Comparison of ENCODE assay signal across 18 mouse cellular contexts in genomic region chr9:86728214-86728814, GRCm38 (mm10). TPM values are rescaled to one million over a fixed set of nuclear protein-coding genes. Genes with fewer than 3 reads are reported as not detected.
DNase-seq lines count a peak whose midpoint lies in the region; ATAC-seq and TF ChIP-seq lines count a peak whose summit lies in the region.
"Had no signal": no experiment of that assay in that cellular context is flagged by ENCODE, and none has a peak within 500 bp of the region (broad histone marks: within the 10 kb centered on the region; RNA-seq: fewer than 3 reads in every experiment).

No protein-coding gene starts in this region.

- ATAC-seq in liver, embryonic 12.5 days: no peak
- peak; percentile 86 for ATAC-seq in intestine, embryonic 16.5 days
- ATAC-seq in hindbrain, embryonic 13.5 days (ENCODE audit: low FRiP score): no peak
- ATAC-seq in cerebellum, adult (ENCODE audit: insufficient number of reproducible peaks, low FRiP score, low TSS enrichment): no peak
- ATAC-seq: forebrain, embryonic 16.5 days; midbrain, embryonic 15.5 days had no signal

- no peaks in the 10 kb centered on the region for H3K79me2 ChIP-seq in liver, adult 2 months (ENCODE audit: control insufficient read depth, insufficient read depth, low read length)

- 28% methylated on average over 10 of the region's 10 CpGs for WGBS in liver, adult 2 months
- 64% methylated on average over 10 of the region's 10 CpGs for WGBS in liver, embryonic 12.5 days (ENCODE audit: insufficient replicate concordance)
- WGBS in intestine, embryonic 16.5 days: 63% methylated on average over 10 of the region's 10 CpGs
- WGBS in hindbrain, embryonic 13.5 days: 93% methylated on average over 10 of the region's 10 CpGs
- WGBS in hindbrain, embryonic 10.5 days: 88% methylated on average over 10 of the region's 10 CpGs

- no peaks in the 10 kb centered on the region for H3K9me3 ChIP-seq in liver, embryonic 12.5 days (replicated peaks)
- H3K9me3 ChIP-seq in intestine, embryonic 16.5 days (ENCODE audit: control insufficient read depth, low read length): no peaks in the 10 kb centered on the region
- H3K9me3 ChIP-seq in hindbrain, embryonic 13.5 days: no peaks in the 10 kb centered on the region
- no peaks in the 10 kb centered on the region for H3K9me3 ChIP-seq in hindbrain, embryonic 10.5 days
- H3K9me3 ChIP-seq: embryonic facial prominence, embryonic 10.5 days; hindbrain, embryonic 12.5 days; limb, embryonic 12.5 days; liver, embryonic 15.5 days; midbrain, embryonic 15.5 days had no signal

- no peak overlapping the region for H3K4me3 ChIP-seq in liver, adult 2 months (ENCODE audit: insufficient read depth, low read depth, low read length)
- H3K4me3 ChIP-seq in liver, embryonic 12.5 days: no peak overlapping the region
- no peak overlapping the region for H3K4me3 ChIP-seq in intestine, embryonic 16.5 days (ENCODE audit: low read length)
- no peak overlapping the region for H3K4me3 ChIP-seq in hindbrain, embryonic 13.5 days
- H3K4me3 ChIP-seq in hindbrain, embryonic 10.5 days: no peak overlapping the region
- H3K4me3 ChIP-seq: embryonic facial prominence, embryonic 10.5 days; gastrocnemius, adult 2 months; hindbrain, embryonic 12.5 days; layer of hippocampus, adult 2 months; limb, embryonic 12.5 days; liver, embryonic 15.5 days; midbrain, embryonic 15.5 days had no signal

- H3K9ac ChIP-seq in liver, adult 2 months (ENCODE audit: low read depth, low read length): no peak overlapping the region
- H3K9ac ChIP-seq in liver, embryonic 12.5 days: no peak overlapping the region
- no peak overlapping the region for H3K9ac ChIP-seq in intestine, embryonic 16.5 days (ENCODE audit: low read depth, low read length)
- H3K9ac ChIP-seq in hindbrain, embryonic 13.5 days: no peak overlapping the region
- H3K9ac ChIP-seq: hindbrain, embryonic 12.5 days; limb, embryonic 12.5 days; liver, embryonic 15.5 days; midbrain, embryonic 15.5 days had no signal

- H3K4me1 ChIP-seq in liver, adult 2 months (ENCODE audit: control insufficient read depth, insufficient read depth, low read length): peaks cover 7% of the 10 kb centered on the region; the same call in 1 of the 2 replicates
- H3K4me1 ChIP-seq in liver, embryonic 12.5 days: no peaks in the 10 kb centered on the region
- H3K4me1 ChIP-seq in intestine, embryonic 16.5 days (ENCODE audit: control insufficient read depth, insufficient read depth, low read length): no peaks in the 10 kb centered on the region; the same call in 1 of the 2 replicates
- H3K4me1 ChIP-seq in hindbrain, embryonic 13.5 days (replicated peaks): peaks cover 9% of the 10 kb centered on the region
- H3K4me1 ChIP-seq in hindbrain, embryonic 10.5 days (replicated peaks): no peaks in the 10 kb centered on the region
- H3K4me1 ChIP-seq: liver, embryonic 15.5 days; midbrain, embryonic 15.5 days had no signal

- H3K27me3 ChIP-seq in liver, adult 2 months (ENCODE audit: control insufficient read depth, insufficient read depth, low read length): no peaks in the 10 kb centered on the region
- no peaks in the 10 kb centered on the region for H3K27me3 ChIP-seq in liver, embryonic 12.5 days (replicated peaks)
- H3K27me3 ChIP-seq in intestine, embryonic 16.5 days (replicated peaks; ENCODE audit: control insufficient read depth, insufficient read depth, low read length): no peaks in the 10 kb centered on the region
- H3K27me3 ChIP-seq in hindbrain, embryonic 13.5 days: no peaks in the 10 kb centered on the region
- H3K27me3 ChIP-seq in hindbrain, embryonic 10.5 days (ENCODE audit: insufficient read depth, poor library complexity, severe bottlenecking): no peaks in the 10 kb centered on the region
- H3K27me3 ChIP-seq: hindbrain, embryonic 12.5 days; limb, embryonic 12.5 days; liver, embryonic 15.5 days; midbrain, embryonic 15.5 days had no signal

- no peak for TF ChIP-seq CTCF in liver, adult 2 months (IDR thresholded peaks at IDR 0.05; ENCODE audit: low read depth, low read length)

- H3K4me2 ChIP-seq in liver, embryonic 12.5 days: no peak overlapping the region
- no peak overlapping the region for H3K4me2 ChIP-seq in intestine, embryonic 16.5 days (ENCODE audit: low read depth, low read length)
- H3K4me2 ChIP-seq in hindbrain, embryonic 13.5 days: no peak overlapping the region
- H3K4me2 ChIP-seq: hindbrain, embryonic 12.5 days; limb, embryonic 12.5 days; liver, embryonic 15.5 days; midbrain, embryonic 15.5 days had no signal

- H3K27ac ChIP-seq in liver, adult 2 months (replicated peaks; ENCODE audit: insufficient read depth, low read depth, low read length): peak overlapping the region; percentile 58
- H3K27ac ChIP-seq in liver, embryonic 12.5 days: no peak overlapping the region
- H3K27ac ChIP-seq in intestine, embryonic 16.5 days (ENCODE audit: low read length): peak overlapping the region; percentile 26; the same call in 1 of the 2 replicates
- H3K27ac ChIP-seq in hindbrain, embryonic 13.5 days: no peak overlapping the region
- H3K27ac ChIP-seq in hindbrain, embryonic 10.5 days: no peak overlapping the region
- H3K27ac ChIP-seq: embryonic facial prominence, embryonic 10.5 days; gastrocnemius, adult 2 months; hindbrain, embryonic 12.5 days; kidney, postnatal 0 days; layer of hippocampus, adult 2 months; limb, embryonic 12.5 days; liver, embryonic 15.5 days; midbrain, embryonic 15.5 days had no signal

- H3K36me3 ChIP-seq in liver, adult 2 months (ENCODE audit: control insufficient read depth, insufficient read depth, low read length): no peaks in the 10 kb centered on the region
- H3K36me3 ChIP-seq in liver, embryonic 12.5 days: no peaks in the 10 kb centered on the region
- no peaks in the 10 kb centered on the region for H3K36me3 ChIP-seq in intestine, embryonic 16.5 days (ENCODE audit: control insufficient read depth, insufficient read depth, low read length)
- no peaks in the 10 kb centered on the region for H3K36me3 ChIP-seq in hindbrain, embryonic 13.5 days
- no peaks in the 10 kb centered on the region for H3K36me3 ChIP-seq in hindbrain, embryonic 10.5 days
- H3K36me3 ChIP-seq: embryonic facial prominence, embryonic 10.5 days; hindbrain, embryonic 12.5 days; limb, embryonic 12.5 days; liver, embryonic 15.5 days; midbrain, embryonic 15.5 days had no signal

- no peak for TF ChIP-seq POLR2A in liver, adult 2 months (IDR thresholded peaks at IDR 0.05; ENCODE audit: extremely low read depth, insufficient read depth, low read length)

- DNase-seq in liver, adult 2 months (ENCODE audit: extremely low read depth, low read depth, low spot score): peak; percentile 80
- peak; percentile 28 for DNase-seq in lung, postnatal 25 days (ENCODE audit: low spot score)
- no peak for DNase-seq in hindbrain, embryonic 10.5 days (ENCODE audit: low spot score)
- DNase-seq: cerebellum, postnatal 25 days; gastrocnemius, adult 2 months had no signal

RNA-seq across cellular contexts. Expression of gene Prss35, which starts 15.1 kb away (rescaled TPM):
- total RNA-seq in liver, adult 2 months (2014; rRNA removed): 0.20 TPM in 1 of 2 replicates, not detected in the other
- polyA plus RNA-seq in liver, adult 2 months (2012; rRNA removed): 0.02 TPM in 1 of 2 replicates, not detected in the other
- polyA plus RNA-seq in liver, embryonic 12.5 days (2016; fragmentation: Nextera tagmentation; extraction: Ambion mirVana): 0.58 and 1.3 TPM in 2 replicates
- 15.2 and 16.0 TPM in 2 replicates for polyA plus RNA-seq in intestine, embryonic 16.5 days (2015; fragmentation: Nextera tagmentation; extraction: Ambion mirVana)
- polyA plus RNA-seq in hindbrain, embryonic 13.5 days (2015; fragmentation: Nextera tagmentation; extraction: Ambion mirVana): 4.3 and 5.3 TPM in 2 replicates
- 0.54 and 1.5 TPM in 2 replicates for polyA plus RNA-seq in hindbrain, embryonic 10.5 days (2016; fragmentation: Nextera tagmentation; extraction: Ambion mirVana)
- total RNA-seq: megakaryocyte, adult 5-6 weeks had no signal

RNA-seq across cellular contexts. Expression of gene Me1, which starts 32.6 kb away (rescaled TPM):
- 62.8 and 87.4 TPM in 2 replicates for total RNA-seq in liver, adult 2 months (2014; rRNA removed)
- 66.3 and 101 TPM in 2 replicates for polyA plus RNA-seq in liver, adult 2 months (2012; rRNA removed)
- polyA plus RNA-seq in liver, embryonic 12.5 days (2016; fragmentation: Nextera tagmentation; extraction: Ambion mirVana): 4.5 and 5.2 TPM in 2 replicates
- polyA plus RNA-seq in intestine, embryonic 16.5 days (2015; fragmentation: Nextera tagmentation; extraction: Ambion mirVana): 23.5 and 23.9 TPM in 2 replicates
- polyA plus RNA-seq in hindbrain, embryonic 13.5 days (2015; fragmentation: Nextera tagmentation; extraction: Ambion mirVana): 28.5 and 30.5 TPM in 2 replicates
- polyA plus RNA-seq in hindbrain, embryonic 10.5 days (2016; fragmentation: Nextera tagmentation; extraction: Ambion mirVana): 9.8 and 12.4 TPM in 2 replicates
- total RNA-seq: megakaryocyte, adult 5-6 weeks had no signal

Comparison
In these comparisons a context has a peak if more than half of its experiments do, and no peak if none do; other contexts are left out.
1. H3K27ac ChIP-seq: peak in liver, adult 2 months (single experiment) and intestine, embryonic 16.5 days (single experiment); none in liver, embryonic 12.5 days (single experiment), hindbrain, embryonic 13.5 days (single experiment) and hindbrain, embryonic 10.5 days (single experiment).